Mouse (Mus musculus): ENCODE data around the gene Lcn8. TPM values are rescaled to one million over a fixed set of nuclear protein-coding genes. Genes with fewer than 3 reads are reported as not detected.
A peak's percentile ranks its signal among the peaks of the same experiment; 100 is the strongest.

The Lcn8 gene
- polyA plus RNA-seq, 1 experiment from 2014 or later: not detected

DNA sequence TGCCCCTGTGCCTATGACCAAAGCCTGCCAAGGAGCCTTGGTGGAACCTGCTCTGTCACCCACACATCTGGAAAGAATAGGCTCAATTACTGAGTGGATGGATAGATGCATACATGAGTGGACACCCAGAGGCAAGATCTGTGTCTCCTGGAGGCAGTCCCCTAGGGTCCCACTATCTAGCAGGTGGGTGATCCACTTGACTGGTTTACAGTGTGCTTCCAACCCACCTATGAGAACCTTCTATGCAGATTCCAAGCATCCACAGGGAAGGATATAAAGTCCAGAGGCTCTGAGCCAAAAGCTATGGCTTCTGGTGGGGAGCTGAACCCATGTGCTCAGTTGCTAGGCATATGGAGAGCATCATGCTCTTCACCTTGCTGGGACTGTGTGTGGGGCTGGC lies 4.7 kb downstream of the Lcn8 start, which contains the start of gene Lcn5:
Gene Lcn5, plus strand, starts transcription at position 301 of the 400 bp plus-strand sequence.
- Histone ChIP-seq H3K4me2 (replicated peaks; ENCODE audit: low read depth, low read length) (no peak within 1 kb of the TSS), H3K4me1 (replicated peaks; ENCODE audit: control insufficient read depth, insufficient read depth, low read length) (no peaks in the 10 kb centered on the region), H3K4me3 (ENCODE audit: low read depth, low read length) (no peak within 1 kb of the TSS), H3K36me3 (ENCODE audit: control insufficient read depth, insufficient read depth, low read length) (no peaks in the 10 kb centered on the region), H3K27ac (ENCODE audit: low read depth, low read length) (no peak within 1 kb of the TSS), H3K27me3 (ENCODE audit: control insufficient read depth, insufficient read depth, low read length) (no peaks in the 10 kb centered on the region), H3K9ac (ENCODE audit: low read depth, low read length) (no peak within 1 kb of the TSS), H3K9me3 (ENCODE audit: control insufficient read depth, low read length) (no peaks in the 10 kb centered on the region)
- DNase-seq (ENCODE audit: low spot score): no peak
- no peak for ATAC-seq (ENCODE audit: low FRiP score)

DNA sequence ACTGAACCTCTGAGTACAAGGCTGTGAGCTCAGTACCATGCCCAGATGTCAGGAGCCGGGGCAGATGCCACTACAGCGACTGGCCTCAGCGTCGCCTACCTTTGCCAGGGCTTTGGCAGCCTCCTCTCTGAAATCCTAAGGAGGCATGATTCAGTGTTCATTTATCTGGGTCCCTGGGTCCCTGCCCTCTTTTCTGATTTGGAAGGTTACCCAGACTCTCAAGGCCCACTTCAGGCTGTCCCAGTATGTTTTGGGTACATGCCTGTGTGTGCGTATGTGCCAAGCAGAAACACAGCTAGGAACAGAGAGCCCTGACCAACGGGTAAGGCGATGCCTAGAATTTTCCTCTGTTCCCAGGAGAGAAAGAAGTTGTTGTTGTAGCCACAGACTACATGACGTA lies 7.4 kb downstream of the Lcn8 start:
- Histone ChIP-seq H3K9me3 (ENCODE audit: control insufficient read depth, low read length) (no peaks in the 10 kb centered on the region), H3K9ac (ENCODE audit: low read depth, low read length) (no peak overlapping the region), H3K4me1 (replicated peaks; ENCODE audit: control insufficient read depth, insufficient read depth, low read length) (no peaks in the 10 kb centered on the region), H3K27me3 (ENCODE audit: control insufficient read depth, insufficient read depth, low read length) (no peaks in the 10 kb centered on the region), H3K36me3 (ENCODE audit: control insufficient read depth, insufficient read depth, low read length) (no peaks in the 10 kb centered on the region), H3K4me2 (replicated peaks; ENCODE audit: low read depth, low read length) (no peak overlapping the region), H3K27ac (ENCODE audit: low read depth, low read length) (no peak overlapping the region), H3K4me3 (ENCODE audit: low read depth, low read length) (no peak overlapping the region)
- ATAC-seq (ENCODE audit: low FRiP score) (no peak), DNase-seq (ENCODE audit: low spot score) (no peak)
- 89% methylated on average over 8 of the region's 8 CpGs for WGBS

DNA sequence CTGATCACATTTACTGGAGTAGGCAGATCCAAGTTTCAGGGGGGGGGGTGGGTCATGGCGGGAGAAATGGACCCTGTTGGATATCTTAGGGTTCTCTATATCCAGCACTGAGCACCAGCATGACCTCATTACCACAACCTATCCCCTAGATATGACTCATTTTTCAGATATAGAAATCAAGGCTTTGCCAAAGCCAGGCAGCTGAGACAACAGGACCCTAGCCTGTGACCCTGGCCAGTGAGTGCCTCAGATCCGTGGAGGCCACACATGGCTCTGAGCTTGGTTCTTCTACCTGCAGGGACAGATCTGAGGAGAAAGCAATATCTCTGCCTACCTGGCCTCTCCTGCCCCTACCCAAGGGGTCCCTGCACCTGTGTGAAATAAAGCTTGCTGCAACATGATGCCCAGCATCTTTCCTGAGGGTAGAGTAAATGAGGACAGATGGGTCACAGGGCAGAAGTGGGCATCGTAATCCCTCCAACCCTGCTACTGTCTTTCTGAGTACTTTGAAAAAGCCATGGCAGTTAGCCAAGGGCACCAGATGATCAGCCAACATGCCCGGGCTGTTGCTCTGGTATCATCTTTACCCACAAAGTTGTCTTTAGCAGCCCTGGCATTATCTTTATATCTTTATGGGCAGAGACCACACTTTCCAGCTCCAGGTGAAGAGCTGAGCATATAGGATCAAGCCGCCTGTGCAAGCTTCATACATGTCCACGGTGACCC lies 8.5 kb downstream of the Lcn8 start:
- Histone ChIP-seq H3K36me3 (ENCODE audit: control insufficient read depth, insufficient read depth, low read length) (no peaks in the 10 kb centered on the region), H3K27ac (ENCODE audit: low read depth, low read length) (no peak overlapping the region), H3K4me2 (replicated peaks; ENCODE audit: low read depth, low read length) (no peak overlapping the region), H3K9ac (ENCODE audit: low read depth, low read length) (no peak overlapping the region), H3K27me3 (ENCODE audit: control insufficient read depth, insufficient read depth, low read length) (no peaks in the 10 kb centered on the region), H3K4me1 (replicated peaks; ENCODE audit: control insufficient read depth, insufficient read depth, low read length) (no peaks in the 10 kb centered on the region), H3K9me3 (ENCODE audit: control insufficient read depth, low read length) (no peaks in the 10 kb centered on the region), H3K4me3 (ENCODE audit: low read depth, low read length) (no peak overlapping the region)
- DNase-seq (ENCODE audit: low spot score): no peak
- ATAC-seq (ENCODE audit: low FRiP score): no peak
- WGBS: 95% methylated on average over 6 of the region's 6 CpGs

DNA sequence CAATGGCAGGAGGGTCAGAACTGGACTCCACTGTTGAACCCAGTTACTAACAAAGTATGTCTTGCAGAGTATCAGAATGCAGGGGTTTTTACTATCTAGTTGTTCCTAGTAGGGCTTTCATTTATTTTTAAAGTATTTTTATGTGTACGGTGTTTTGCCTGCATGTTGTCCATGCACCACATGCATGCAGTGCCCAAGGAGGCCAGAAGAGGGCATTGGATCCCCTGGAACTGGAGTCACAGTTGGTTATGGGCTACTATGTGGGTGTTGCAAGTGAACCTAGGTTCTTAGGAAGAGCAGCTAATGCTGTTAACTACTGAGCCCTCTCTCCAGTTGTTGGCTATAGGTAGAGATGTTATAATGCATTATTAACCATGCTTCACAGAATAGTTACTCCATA lies 10.6 kb downstream of the Lcn8 start:
- no peaks in the 10 kb centered on the region for H3K4me1 ChIP-seq (replicated peaks; ENCODE audit: control insufficient read depth, insufficient read depth, low read length)
- no peaks in the 10 kb centered on the region for H3K36me3 ChIP-seq (ENCODE audit: control insufficient read depth, insufficient read depth, low read length)
- no peak overlapping the region for H3K27ac ChIP-seq (ENCODE audit: low read depth, low read length)
- ATAC-seq (ENCODE audit: low FRiP score): no peak
- 86% methylated on average over 1 of the region's 1 CpGs for WGBS
- H3K9me3 ChIP-seq (ENCODE audit: control insufficient read depth, low read length): no peaks in the 10 kb centered on the region
- H3K27me3 ChIP-seq (ENCODE audit: control insufficient read depth, insufficient read depth, low read length): no peaks in the 10 kb centered on the region
- no peak overlapping the region for H3K4me3 ChIP-seq (ENCODE audit: low read depth, low read length)
- peak; percentile 64 for DNase-seq (ENCODE audit: low spot score)
- no peak overlapping the region for H3K4me2 ChIP-seq (replicated peaks; ENCODE audit: low read depth, low read length)
- no peak overlapping the region for H3K9ac ChIP-seq (ENCODE audit: low read depth, low read length)

DNA sequence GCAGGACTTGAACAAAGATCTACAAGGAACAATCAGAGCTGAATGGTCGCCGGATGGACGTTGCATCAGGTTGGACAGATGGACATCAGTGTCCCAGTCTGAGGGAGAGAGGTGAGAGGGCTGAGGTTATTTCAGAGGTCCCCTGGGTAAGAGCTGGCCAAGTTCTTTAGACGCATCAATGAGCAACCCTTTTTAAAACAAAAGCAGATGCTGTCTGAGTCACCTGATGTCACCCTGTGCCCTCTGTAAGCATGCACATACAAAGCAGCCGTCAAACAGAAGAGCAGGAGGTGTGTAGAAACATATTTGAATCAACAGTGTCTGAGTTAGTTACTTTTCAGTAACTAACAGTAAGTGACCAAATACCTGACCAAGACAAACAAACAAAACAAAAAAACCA lies 11.2 kb downstream of the Lcn8 start:
- no peak for DNase-seq (ENCODE audit: low spot score)
- Histone ChIP-seq H3K36me3 (ENCODE audit: control insufficient read depth, insufficient read depth, low read length) (no peaks in the 10 kb centered on the region), H3K27me3 (ENCODE audit: control insufficient read depth, insufficient read depth, low read length) (no peaks in the 10 kb centered on the region), H3K9ac (ENCODE audit: low read depth, low read length) (no peak overlapping the region), H3K4me3 (ENCODE audit: low read depth, low read length) (no peak overlapping the region), H3K9me3 (ENCODE audit: control insufficient read depth, low read length) (no peaks in the 10 kb centered on the region), H3K4me1 (replicated peaks; ENCODE audit: control insufficient read depth, insufficient read depth, low read length) (no peaks in the 10 kb centered on the region), H3K4me2 (replicated peaks; ENCODE audit: low read depth, low read length) (no peak overlapping the region), H3K27ac (ENCODE audit: low read depth, low read length) (no peak overlapping the region)
- no peak for ATAC-seq (ENCODE audit: low FRiP score)
- 78% methylated on average over 5 of the region's 5 CpGs for WGBS

DNA sequence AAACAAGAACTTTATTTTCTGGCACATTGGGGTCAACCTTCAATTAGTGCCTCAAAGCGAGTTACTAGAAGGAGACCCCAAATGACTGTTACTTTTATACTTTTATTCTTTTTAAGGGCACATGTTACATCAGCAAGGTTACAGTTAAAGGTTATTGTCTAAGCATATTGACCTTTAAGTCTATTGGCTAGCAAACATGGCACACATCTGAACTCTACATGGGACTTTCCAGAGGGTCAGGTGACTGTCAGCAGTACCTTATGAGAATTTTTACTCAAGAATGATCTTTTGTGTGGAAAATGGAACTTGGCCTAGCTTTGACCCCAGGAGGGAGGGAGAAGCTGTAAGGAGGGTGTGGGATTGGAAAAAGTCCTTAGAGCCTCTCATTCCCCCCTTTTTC lies 13.6 kb downstream of the Lcn8 start:
- no peak overlapping the region for H3K27ac ChIP-seq (ENCODE audit: low read depth, low read length)
- H3K4me3 ChIP-seq (ENCODE audit: low read depth, low read length): no peak overlapping the region
- DNase-seq (ENCODE audit: low spot score): no peak
- H3K27me3 ChIP-seq (ENCODE audit: control insufficient read depth, insufficient read depth, low read length): no peaks in the 10 kb centered on the region
- no peak overlapping the region for H3K4me2 ChIP-seq (replicated peaks; ENCODE audit: low read depth, low read length)
- H3K4me1 ChIP-seq (replicated peaks; ENCODE audit: control insufficient read depth, insufficient read depth, low read length): no peaks in the 10 kb centered on the region
- no peak for ATAC-seq (ENCODE audit: low FRiP score)
- no peaks in the 10 kb centered on the region for H3K9me3 ChIP-seq (ENCODE audit: control insufficient read depth, low read length)
- WGBS: 71% methylated on average over 1 of the region's 1 CpGs
- H3K36me3 ChIP-seq (ENCODE audit: control insufficient read depth, insufficient read depth, low read length): no peaks in the 10 kb centered on the region
- no peak overlapping the region for H3K9ac ChIP-seq (ENCODE audit: low read depth, low read length)

DNA sequence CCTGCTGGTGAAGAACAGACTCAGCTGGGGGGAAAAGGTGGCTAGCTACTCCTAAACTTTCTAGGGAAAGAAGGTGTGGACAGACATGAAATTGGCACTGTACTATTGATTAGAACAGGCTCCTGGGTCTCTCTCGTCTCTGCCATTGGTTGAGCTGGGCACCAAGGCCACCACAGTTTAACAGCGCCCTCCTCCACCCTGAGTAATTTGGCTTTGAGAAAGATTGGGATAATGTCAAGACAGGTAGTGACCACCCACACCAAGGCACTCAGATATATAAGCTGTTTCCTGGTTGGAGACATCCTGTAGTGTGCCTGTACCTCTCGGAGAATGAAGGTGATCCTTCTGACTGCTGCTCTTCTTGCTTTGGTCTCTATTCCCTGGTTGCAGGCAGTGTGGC lies 23.6 kb downstream of the Lcn8 start, which contains the start of gene Lcn6:
Gene Lcn6, plus strand, starts transcription at position 301 of the 400 bp plus-strand sequence.
- WGBS: 89% methylated on average over 3 of the region's 3 CpGs
- no peak for ATAC-seq (ENCODE audit: low FRiP score)

DNA sequence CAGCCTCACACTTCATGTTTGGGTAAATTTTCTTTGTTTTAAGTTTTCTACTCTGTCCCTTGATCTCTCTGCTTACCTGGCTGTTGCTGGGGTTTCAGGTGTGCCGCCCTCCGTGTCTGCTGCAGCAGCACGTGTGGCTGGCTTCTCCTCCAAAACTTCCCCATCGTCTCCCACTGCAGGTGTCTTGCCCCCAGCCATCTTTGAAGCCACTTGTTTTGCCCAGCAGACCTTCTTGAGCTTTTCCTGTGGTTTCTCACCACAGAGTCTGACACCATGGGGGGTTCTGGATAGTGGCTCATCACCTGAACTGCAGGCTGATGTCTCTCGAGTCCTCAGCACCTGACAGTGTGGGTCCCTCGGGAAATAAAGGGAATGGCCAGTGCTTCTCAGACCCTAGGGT lies 26.6 kb downstream of the Lcn8 start:
- ATAC-seq (ENCODE audit: low FRiP score) (no peak), DNase-seq (ENCODE audit: low spot score) (no peak)
- Histone ChIP-seq H3K4me1 (replicated peaks; ENCODE audit: control insufficient read depth, insufficient read depth, low read length) (no peaks in the 10 kb centered on the region), H3K4me3 (ENCODE audit: low read depth, low read length) (no peak overlapping the region), H3K27me3 (ENCODE audit: control insufficient read depth, insufficient read depth, low read length) (no peaks in the 10 kb centered on the region), H3K36me3 (ENCODE audit: control insufficient read depth, insufficient read depth, low read length) (no peaks in the 10 kb centered on the region), H3K9ac (ENCODE audit: low read depth, low read length) (no peak overlapping the region), H3K27ac (ENCODE audit: low read depth, low read length) (no peak overlapping the region), H3K4me2 (replicated peaks; ENCODE audit: low read depth, low read length) (no peak overlapping the region), H3K9me3 (ENCODE audit: control insufficient read depth, low read length) (no peaks in the 10 kb centered on the region)
- WGBS: 91% methylated on average over 6 of the region's 6 CpGs

More for the DNA sequence above, 23.6 kb downstream of the Lcn8 start, which contains the start of gene Lcn6:
- Histone ChIP-seq H3K9ac (ENCODE audit: low read depth, low read length) (no peak within 1 kb of the TSS), H3K9me3 (ENCODE audit: control insufficient read depth, low read length) (no peaks in the 10 kb centered on the region), H3K4me3 (ENCODE audit: low read depth, low read length) (no peak within 1 kb of the TSS), H3K27ac (ENCODE audit: low read depth, low read length) (no peak within 1 kb of the TSS), H3K4me1 (replicated peaks; ENCODE audit: control insufficient read depth, insufficient read depth, low read length) (no peaks in the 10 kb centered on the region), H3K27me3 (ENCODE audit: control insufficient read depth, insufficient read depth, low read length) (no peaks in the 10 kb centered on the region), H3K36me3 (ENCODE audit: control insufficient read depth, insufficient read depth, low read length) (no peaks in the 10 kb centered on the region), H3K4me2 (replicated peaks; ENCODE audit: low read depth, low read length) (no peak within 1 kb of the TSS)
- no peak for DNase-seq (ENCODE audit: low spot score)

DNA sequence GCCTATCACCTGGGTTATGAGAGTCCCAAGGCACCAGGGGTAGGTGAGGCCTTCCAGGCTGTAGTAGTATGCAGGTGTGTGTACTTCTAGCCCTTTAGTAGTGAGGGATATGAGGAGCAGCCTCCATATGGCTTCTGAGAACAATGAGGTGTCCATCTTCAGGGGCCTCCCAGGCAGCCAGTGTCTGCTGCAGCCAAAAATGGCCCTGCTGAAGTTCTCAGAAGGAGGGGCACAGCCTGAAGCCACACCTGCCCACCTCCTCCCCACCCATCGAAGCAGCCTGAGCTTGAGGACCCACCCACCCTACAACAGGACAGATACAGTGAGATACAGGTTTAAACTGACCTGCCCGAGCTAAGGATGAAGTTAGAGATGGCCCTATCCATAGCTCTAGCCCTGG lies 29.5 kb downstream of the Lcn8 start, which contains the start of gene Lcn10:
Gene Lcn10, plus strand, starts transcription at position 301 of the 400 bp plus-strand sequence.
- WGBS: 78% methylated on average over 2 of the region's 2 CpGs
- no peak for DNase-seq (ENCODE audit: low spot score)

More for the DNA sequence above, 29.5 kb downstream of the Lcn8 start, which contains the start of gene Lcn10:
- Histone ChIP-seq H3K4me2 (replicated peaks; ENCODE audit: low read depth, low read length) (no peak within 1 kb of the TSS), H3K9me3 (ENCODE audit: control insufficient read depth, low read length) (no peaks in the 10 kb centered on the region), H3K4me3 (ENCODE audit: low read depth, low read length) (no peak within 1 kb of the TSS), H3K9ac (ENCODE audit: low read depth, low read length) (no peak within 1 kb of the TSS), H3K4me1 (replicated peaks; ENCODE audit: control insufficient read depth, insufficient read depth, low read length) (no peaks in the 10 kb centered on the region), H3K27ac (ENCODE audit: low read depth, low read length) (no peak within 1 kb of the TSS), H3K27me3 (ENCODE audit: control insufficient read depth, insufficient read depth, low read length) (no peaks in the 10 kb centered on the region), H3K36me3 (ENCODE audit: control insufficient read depth, insufficient read depth, low read length) (no peaks in the 10 kb centered on the region)
- ATAC-seq (ENCODE audit: low FRiP score): no peak
